14 mouse cellular contexts compared by ENCODE assay signal in genomic region chr3:146027116-146027515, GRCm38 (mm10). TPM values are rescaled to one million over a fixed set of nuclear protein-coding genes. Genes with fewer than 3 reads are reported as not detected.
DNase-seq lines count a peak whose midpoint lies in the region; ATAC-seq lines count a peak whose summit lies in the region.
"Had no signal": no experiment of that assay in that cellular context is flagged by ENCODE, and none has a peak within 500 bp of the region (broad histone marks: within the 10 kb centered on the region; RNA-seq: fewer than 3 reads in every experiment).

No protein-coding gene starts in this region.

- peaks cover 7% of the 10 kb centered on the region; the same call in 1 of the 2 replicates for H3K4me1 ChIP-seq in kidney, embryonic 14.5 days (ENCODE audit: control insufficient read depth, insufficient read depth, low read length)
- no peaks in the 10 kb centered on the region for H3K4me1 ChIP-seq in embryonic facial prominence, embryonic 11.5 days (ENCODE audit: control insufficient read depth, insufficient read depth, low read length)
- peaks cover 12% of the 10 kb centered on the region for H3K4me1 ChIP-seq in liver, embryonic 13.5 days (replicated peaks)

- H3K9ac ChIP-seq in kidney, embryonic 14.5 days (ENCODE audit: low read depth, low read length), result no peak overlapping the region
- H3K9ac ChIP-seq in embryonic facial prominence, embryonic 11.5 days (replicated peaks; ENCODE audit: low read length), result no peak overlapping the region
- no peak overlapping the region for H3K9ac ChIP-seq in liver, embryonic 13.5 days
- H3K9ac ChIP-seq: forebrain, embryonic 12.5 days had no signal

- ATAC-seq in kidney, embryonic 14.5 days (ENCODE audit: low FRiP score, low TSS enrichment), result 0 out of 2 replicates have a peak, but pooled peaks have one; percentile 33
- no peak for ATAC-seq in embryonic facial prominence, embryonic 11.5 days (replicated peaks; ENCODE audit: insufficient number of reproducible peaks, low FRiP score, low TSS enrichment, low read depth)
- ATAC-seq in liver, embryonic 13.5 days (ENCODE audit: low read depth), result no peak
- ATAC-seq: inflammation-experienced regulatory T-cells, adult 6 months had no signal

- H3K36me3 ChIP-seq in kidney, embryonic 14.5 days (ENCODE audit: control insufficient read depth, insufficient read depth, low read length), result no peaks in the 10 kb centered on the region; the same call in 1 of the 2 replicates
- no peaks in the 10 kb centered on the region for H3K36me3 ChIP-seq in embryonic facial prominence, embryonic 11.5 days (replicated peaks; ENCODE audit: control insufficient read depth, insufficient read depth, low read depth, low read length)
- no peaks in the 10 kb centered on the region for H3K36me3 ChIP-seq in liver, embryonic 13.5 days
- H3K36me3 ChIP-seq in splenic B cell, adult 2 months (ENCODE audit: control insufficient read depth, insufficient read depth, low read length, poor library complexity, severe bottlenecking), result no peaks in the 10 kb centered on the region
- H3K36me3 ChIP-seq: forebrain, embryonic 12.5 days; G1E had no signal

- H3K9me3 ChIP-seq in kidney, embryonic 14.5 days (ENCODE audit: control insufficient read depth, low read length), result no peaks in the 10 kb centered on the region
- no peaks in the 10 kb centered on the region for H3K9me3 ChIP-seq in embryonic facial prominence, embryonic 11.5 days (replicated peaks; ENCODE audit: control insufficient read depth, low read length)
- H3K9me3 ChIP-seq in liver, embryonic 13.5 days (replicated peaks), result no peaks in the 10 kb centered on the region
- H3K9me3 ChIP-seq: forebrain, embryonic 12.5 days; midbrain, embryonic 10.5 days had no signal

- 0 out of 2 replicates have a peak overlapping the region, but pooled peaks have one; percentile 42 for H3K27ac ChIP-seq in kidney, embryonic 14.5 days (ENCODE audit: low read depth, low read length)
- H3K27ac ChIP-seq in embryonic facial prominence, embryonic 11.5 days (replicated peaks; ENCODE audit: low read depth, low read length), result no peak overlapping the region
- peak overlapping the region; percentile 54 for H3K27ac ChIP-seq in liver, embryonic 13.5 days
- H3K27ac ChIP-seq: forebrain, embryonic 12.5 days; left cerebral cortex, adult 2 months had no signal

- H3K4me2 ChIP-seq in kidney, embryonic 14.5 days (replicated peaks; ENCODE audit: low read depth, low read length), result no peak overlapping the region
- H3K4me2 ChIP-seq in embryonic facial prominence, embryonic 11.5 days (ENCODE audit: low read depth, low read length), result no peak overlapping the region
- no peak overlapping the region for H3K4me2 ChIP-seq in liver, embryonic 13.5 days
- H3K4me2 ChIP-seq: forebrain, embryonic 12.5 days had no signal

- DNase-seq in kidney, postnatal 10 days, result no peak
- DNase-seq in embryonic facial prominence, embryonic 11.5 days (ENCODE audit: low spot score), result peak; percentile 44
- DNase-seq in liver, embryonic 13.5 days, result no peak
- DNase-seq in splenic B cell, adult 2 months (ENCODE audit: low read depth, low spot score), result peak; percentile 35
- DNase-seq in adrenal gland, postnatal 36 days, result no peak
- no peak for DNase-seq in adrenal gland, adult 2 months
- DNase-seq in adrenal gland, adult 18-20 months (ENCODE audit: low spot score in 2 of 2), result no peak
- DNase-seq: adrenal gland, adult 8-10 months had no signal

- H3K4me3 ChIP-seq in kidney, embryonic 14.5 days (ENCODE audit: low read length), result no peak overlapping the region
- H3K4me3 ChIP-seq in embryonic facial prominence, embryonic 11.5 days (ENCODE audit: low read depth, low read length), result no peak overlapping the region
- H3K4me3 ChIP-seq in liver, embryonic 13.5 days (replicated peaks), result no peak overlapping the region
- H3K4me3 ChIP-seq: forebrain, embryonic 12.5 days; left cerebral cortex, adult 2 months; midbrain, embryonic 10.5 days had no signal

- 45% methylated on average over 6 of the region's 6 CpGs for WGBS in kidney, embryonic 14.5 days
- 36% methylated on average over 6 of the region's 6 CpGs for WGBS in embryonic facial prominence, embryonic 11.5 days
- 28% methylated on average over 6 of the region's 6 CpGs for WGBS in liver, embryonic 13.5 days (ENCODE audit: insufficient replicate concordance)

- H3K27me3 ChIP-seq in kidney, embryonic 14.5 days (ENCODE audit: control insufficient read depth, insufficient read depth, low read length), result no peaks in the 10 kb centered on the region
- H3K27me3 ChIP-seq in embryonic facial prominence, embryonic 11.5 days (ENCODE audit: control insufficient read depth, insufficient read depth, low read length), result no peaks in the 10 kb centered on the region
- H3K27me3 ChIP-seq in liver, embryonic 13.5 days, result no peaks in the 10 kb centered on the region
- H3K27me3 ChIP-seq in splenic B cell, adult 2 months (ENCODE audit: control insufficient read depth, insufficient read depth, low read length, poor library complexity, severe bottlenecking), result no peaks in the 10 kb centered on the region

RNA-seq across cellular contexts. Expression of gene Syde2, which starts 39.4 kb away (rescaled TPM):
- polyA plus RNA-seq in kidney, embryonic 14.5 days (2014; fragmentation: Nextera tagmentation; extraction: Ambion mirVana), result 2.3 and 2.6 TPM in 2 replicates
- 1.9 and 2.0 TPM in 2 replicates for polyA plus RNA-seq in embryonic facial prominence, embryonic 11.5 days (2014; fragmentation: Nextera tagmentation; extraction: Ambion mirVana)
- 0.35 and 0.63 TPM in 2 replicates for polyA plus RNA-seq in liver, embryonic 13.5 days (2015; fragmentation: Nextera tagmentation; extraction: Ambion mirVana)
- 1 to 10 TPM; 6.0 to 7.7 TPM for total RNA-seq in adrenal gland, postnatal 36 days (2021)
- 1 to 10 TPM; 4.2 to 6.8 TPM for total RNA-seq in adrenal gland, adult 2 months (2021)
- polyA plus RNA-seq in adrenal gland, adult 2 months (2012; rRNA removed), result 4.2 and 5.0 TPM in 2 replicates
- total RNA-seq in adrenal gland, adult 18-20 months (2021), result 1 to 10 TPM; 4.4 to 5.1 TPM

Comparison
In these comparisons a context has a peak if more than half of its experiments do, and no peak if none do; other contexts are left out.
1. DNase-seq: peak in embryonic facial prominence, embryonic 11.5 days (single experiment) and splenic B cell, adult 2 months (single experiment); none in kidney, postnatal 10 days (single experiment), liver, embryonic 13.5 days (single experiment), adrenal gland, postnatal 36 days (0 of 2), adrenal gland, adult 2 months (single experiment) and adrenal gland, adult 18-20 months (0 of 2).